Comparison of ENCODE assay signal across 14 mouse cellular contexts in the genomic region with DNA sequence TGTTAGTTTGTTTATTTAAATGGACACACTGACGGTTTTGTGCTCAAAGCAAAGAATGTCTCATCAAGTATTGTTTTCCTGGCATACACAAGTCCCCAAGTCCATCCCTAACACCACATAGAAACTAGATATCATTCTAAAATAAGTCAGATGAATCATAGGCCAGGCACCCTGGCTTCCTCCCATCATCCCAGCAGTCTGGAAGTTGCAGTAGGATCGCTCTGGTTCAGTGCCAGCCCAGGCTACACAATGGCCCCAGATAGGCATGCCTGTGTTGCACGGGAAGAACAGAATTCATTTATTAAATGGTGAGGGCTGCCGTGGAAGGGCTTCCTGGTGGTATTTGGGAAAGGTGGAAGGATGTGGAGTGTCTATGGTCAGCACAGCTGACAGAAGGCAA. TPM values are rescaled to one million over a fixed set of nuclear protein-coding genes. Genes with fewer than 3 reads are reported as not detected.
DNase-seq lines count a peak whose midpoint lies in the region; ATAC-seq and TF ChIP-seq lines count a peak whose summit lies in the region.
"Had no signal": no experiment of that assay in that cellular context is flagged by ENCODE, and none has a peak within 500 bp of the region (broad histone marks: within the 10 kb centered on the region; RNA-seq: fewer than 3 reads in every experiment).

No protein-coding gene starts in this region.

- H3K9ac ChIP-seq in lung, postnatal 0 days (replicated peaks; ENCODE audit: low read depth): no peak overlapping the region
- H3K9ac ChIP-seq: forebrain, postnatal 0 days; heart, embryonic 13.5 days; hindbrain, embryonic 14.5 days; stomach, embryonic 15.5 days had no signal

- H3K27ac ChIP-seq in gastrocnemius, adult 2 months: no peak overlapping the region
- no peak overlapping the region for H3K27ac ChIP-seq in lung, postnatal 0 days (ENCODE audit: low read length)
- H3K27ac ChIP-seq: heart, embryonic 13.5 days; hindbrain, embryonic 14.5 days; midbrain, embryonic 10.5 days; stomach, embryonic 15.5 days had no signal

- no peaks in the 10 kb centered on the region for H3K27me3 ChIP-seq in lung, postnatal 0 days (replicated peaks; ENCODE audit: insufficient read depth, low read length)
- peaks cover 12% of the 10 kb centered on the region for H3K27me3 ChIP-seq in myocyte (ENCODE audit: control insufficient read depth, insufficient read depth, insufficient read length)
- H3K27me3 ChIP-seq: stomach, embryonic 15.5 days had no signal

- no peaks in the 10 kb centered on the region for H3K9me3 ChIP-seq in lung, postnatal 0 days (ENCODE audit: low read length)
- H3K9me3 ChIP-seq: heart, embryonic 13.5 days; midbrain, embryonic 10.5 days; stomach, embryonic 15.5 days had no signal

- no peaks in the 10 kb centered on the region for H3K79me2 ChIP-seq in myocyte (ENCODE audit: control insufficient read depth, insufficient read depth)

- H3K36me3 ChIP-seq in lung, postnatal 0 days (ENCODE audit: insufficient read depth, low read length): no peaks in the 10 kb centered on the region
- no peaks in the 10 kb centered on the region for H3K36me3 ChIP-seq in myocyte (ENCODE audit: control insufficient read depth, insufficient read depth)
- H3K36me3 ChIP-seq: heart, embryonic 13.5 days; midbrain, embryonic 10.5 days; stomach, embryonic 15.5 days had no signal

- no peak overlapping the region for H3K4me3 ChIP-seq in gastrocnemius, adult 2 months
- H3K4me3 ChIP-seq in lung, postnatal 0 days (ENCODE audit: low read depth, low read length): no peak overlapping the region
- no peak overlapping the region for H3K4me3 ChIP-seq in myocyte
- H3K4me3 ChIP-seq: heart, embryonic 13.5 days; midbrain, embryonic 10.5 days; stomach, embryonic 15.5 days had no signal

- WGBS in lung, postnatal 0 days: 52% methylated on average over 4 of the region's 4 CpGs

- no peak for TF ChIP-seq POLR2A in myocyte (IDR thresholded peaks at IDR 0.05; ENCODE audit: insufficient read length, low read depth)

- no peak overlapping the region for H3ac ChIP-seq in myocyte (ENCODE audit: control insufficient read depth, insufficient read length)

- no peaks in the 10 kb centered on the region for H3K4me1 ChIP-seq in lung, postnatal 0 days (ENCODE audit: insufficient read depth, low read depth, low read length)
- H3K4me1 ChIP-seq: stomach, embryonic 15.5 days had no signal

- TF ChIP-seq EP300 in lung, postnatal 0 days (IDR thresholded peaks at IDR 0.05): no peak

- TF ChIP-seq CTCF in gastrocnemius, adult 2 months (IDR thresholded peaks at IDR 0.05): no peak
- no peak for TF ChIP-seq CTCF in lung, postnatal 0 days (IDR thresholded peaks at IDR 0.05)

- ATAC-seq in lung, postnatal 0 days: no peak
- ATAC-seq: forebrain, postnatal 0 days; intestine, embryonic 16.5 days had no signal

- intact Hi-C loops in gastrocnemius, adult 2 months (cut with DNase I): no loop called here

- DNase-seq in adrenal gland, postnatal 14 days: peak; percentile 31
- DNase-seq in adrenal gland, adult 18-20 months (ENCODE audit: low spot score in 2 of 2): no peak
- peak; percentile 29 for DNase-seq in gastrocnemius, adult 2 months
- no peak for DNase-seq in gastrocnemius, postnatal 25 days
- DNase-seq in lung, postnatal 0 days (ENCODE audit: low spot score): peak; percentile 31
- no peak for DNase-seq in lung, postnatal 36 days
- DNase-seq in spleen, adult 18-20 months: no peak
- DNase-seq: forebrain, postnatal 0 days had no signal

- H3K4me2 ChIP-seq in lung, postnatal 0 days (replicated peaks; ENCODE audit: low read depth, low read length): no peak overlapping the region
- H3K4me2 ChIP-seq in myocyte (ENCODE audit: low read depth): peak overlapping the region; percentile 22
- H3K4me2 ChIP-seq: heart, embryonic 13.5 days; hindbrain, embryonic 14.5 days; stomach, embryonic 15.5 days had no signal

TF ChIP-seq in myocyte, 11 proteins besides CTCF, POLR2A, EP300 and RAD21:
- TF ChIP-seq MYOG (IDR thresholded peaks at IDR 0.05; ENCODE audit: control insufficient read depth in 1 of 3, insufficient read depth in 1 of 3, insufficient read length in 2 of 3, low read depth in 2 of 3) (no peak), MAX (IDR thresholded peaks at IDR 0.05; ENCODE audit: low read depth) (no peak)

RNA-seq across cellular contexts. Expression of gene Rapgef1, which starts 31.5 kb away (rescaled TPM):
- total RNA-seq in adrenal gland, postnatal 14 days (2021): 57.3 and 61.2 TPM in 2 replicates
- total RNA-seq in adrenal gland, adult 18-20 months (2021): 10 to 100 TPM; 46.8 to 51.6 TPM
- 100 to 1,000 TPM; 135 to 139 TPM for total RNA-seq in gastrocnemius, adult 2 months (2021)
- total RNA-seq in gastrocnemius, postnatal 25 days (2021): 100 to 1,000 TPM; 102 to 112 TPM
- 10.6 and 11.4 TPM in 2 replicates for polyA plus RNA-seq in lung, postnatal 0 days (2015; fragmentation: Nextera tagmentation; extraction: Ambion mirVana)
- polyA plus RNA-seq in myocyte (2012; fragmentation: generic; extraction: Trizol): 74.5 TPM

Comparison
In these comparisons a context has a peak if more than half of its experiments do, and no peak if none do; other contexts are left out.
1. DNase-seq: peak in adrenal gland, postnatal 14 days (single experiment), gastrocnemius, adult 2 months (single experiment) and lung, postnatal 0 days (single experiment); none in adrenal gland, adult 18-20 months (0 of 2), gastrocnemius, postnatal 25 days (single experiment), lung, postnatal 36 days (single experiment) and spleen, adult 18-20 months (0 of 2).